Comparison of ENCODE assay signal across 11 mouse cellular contexts in the genomic region with DNA sequence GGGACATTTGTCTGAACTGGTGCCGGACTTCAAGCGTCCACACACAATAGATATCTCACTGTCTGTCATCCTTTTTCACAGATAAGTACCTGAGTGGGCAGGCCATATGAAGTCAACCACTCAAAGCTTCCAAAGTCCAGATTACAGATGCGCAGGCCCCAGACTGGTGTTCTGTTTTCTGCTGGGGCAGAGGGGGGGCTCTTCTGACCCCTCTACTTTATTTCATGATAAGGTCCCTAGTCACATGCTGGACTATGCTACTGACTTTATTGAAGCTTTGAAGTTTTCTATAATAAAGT. TPM values are rescaled to one million over a fixed set of nuclear protein-coding genes. Genes with fewer than 3 reads are reported as not detected.
DNase-seq lines count a peak whose midpoint lies in the region; ATAC-seq lines count a peak whose summit lies in the region.
"Had no signal": no experiment of that assay in that cellular context is flagged by ENCODE, and none has a peak within 500 bp of the region (broad histone marks: within the 10 kb centered on the region; RNA-seq: fewer than 3 reads in every experiment).

No protein-coding gene starts in this region.

- no peak overlapping the region for H3K4me3 ChIP-seq in heart, embryonic 15.5 days
- H3K4me3 ChIP-seq in midbrain, embryonic 12.5 days = no peak overlapping the region
- no peak overlapping the region for H3K4me3 ChIP-seq in midbrain, embryonic 10.5 days
- no peak overlapping the region for H3K4me3 ChIP-seq in stomach, embryonic 15.5 days (replicated peaks)
- H3K4me3 ChIP-seq: limb, embryonic 12.5 days had no signal

- 21% methylated on average over 3 of the region's 3 CpGs for WGBS in heart, embryonic 15.5 days
- WGBS in midbrain, embryonic 12.5 days = 73% methylated on average over 3 of the region's 3 CpGs
- 83% methylated on average over 3 of the region's 3 CpGs for WGBS in midbrain, embryonic 10.5 days
- WGBS in stomach, embryonic 15.5 days = 53% methylated on average over 3 of the region's 3 CpGs

- no peaks in the 10 kb centered on the region for H3K27me3 ChIP-seq in heart, embryonic 15.5 days
- no peaks in the 10 kb centered on the region for H3K27me3 ChIP-seq in midbrain, embryonic 12.5 days
- H3K27me3 ChIP-seq in midbrain, embryonic 10.5 days (ENCODE audit: low read depth, poor library complexity, severe bottlenecking) = no peaks in the 10 kb centered on the region
- no peaks in the 10 kb centered on the region for H3K27me3 ChIP-seq in stomach, embryonic 15.5 days (replicated peaks)
- H3K27me3 ChIP-seq: limb, embryonic 12.5 days had no signal

- 0 out of 2 replicates have a peak overlapping the region, but pooled peaks have one; percentile 10 for H3K9ac ChIP-seq in heart, embryonic 15.5 days
- H3K9ac ChIP-seq in midbrain, embryonic 12.5 days (replicated peaks) = 0 out of 2 replicates have a peak overlapping the region, but pooled peaks have one; percentile 17
- no peak overlapping the region for H3K9ac ChIP-seq in stomach, embryonic 15.5 days
- H3K9ac ChIP-seq: limb, embryonic 12.5 days had no signal

- no peaks in the 10 kb centered on the region for H3K36me3 ChIP-seq in heart, embryonic 15.5 days
- H3K36me3 ChIP-seq in midbrain, embryonic 12.5 days = no peaks in the 10 kb centered on the region
- no peaks in the 10 kb centered on the region for H3K36me3 ChIP-seq in midbrain, embryonic 10.5 days
- no peaks in the 10 kb centered on the region for H3K36me3 ChIP-seq in stomach, embryonic 15.5 days
- H3K36me3 ChIP-seq: limb, embryonic 12.5 days had no signal

- H3K9me3 ChIP-seq in heart, embryonic 15.5 days (replicated peaks) = no peaks in the 10 kb centered on the region
- H3K9me3 ChIP-seq in midbrain, embryonic 12.5 days = no peaks in the 10 kb centered on the region
- no peaks in the 10 kb centered on the region for H3K9me3 ChIP-seq in midbrain, embryonic 10.5 days (replicated peaks)
- no peaks in the 10 kb centered on the region for H3K9me3 ChIP-seq in stomach, embryonic 15.5 days
- H3K9me3 ChIP-seq: limb, embryonic 12.5 days had no signal

- H3K27ac ChIP-seq in heart, embryonic 15.5 days = peak overlapping the region; percentile 59
- H3K27ac ChIP-seq in midbrain, embryonic 12.5 days (replicated peaks) = no peak overlapping the region; the same call in 1 of the 2 replicates
- H3K27ac ChIP-seq in midbrain, embryonic 10.5 days (replicated peaks) = no peak overlapping the region
- peak overlapping the region; percentile 48; the same call in 1 of the 2 replicates for H3K27ac ChIP-seq in stomach, embryonic 15.5 days
- H3K27ac ChIP-seq: limb, embryonic 12.5 days had no signal

- DNase-seq in cerebellum, postnatal 36 days = no peak
- DNase-seq in heart, adult 8-10 months (ENCODE audit: low spot score) = no peak
- DNase-seq in midbrain, embryonic 10.5 days (ENCODE audit: low spot score) = no peak
- no peak for DNase-seq in Muller cell, postnatal 12 days (ENCODE audit: inconsistent ontology term)
- DNase-seq: spleen, adult 18-20 months; thymus, adult 18-20 months had no signal

- peaks cover 43% of the 10 kb centered on the region for H3K4me1 ChIP-seq in heart, embryonic 15.5 days (replicated peaks)
- peaks cover 16% of the 10 kb centered on the region for H3K4me1 ChIP-seq in midbrain, embryonic 12.5 days
- peaks cover 31% of the 10 kb centered on the region for H3K4me1 ChIP-seq in midbrain, embryonic 10.5 days
- peaks cover 20% of the 10 kb centered on the region; the same call in 1 of the 2 replicates for H3K4me1 ChIP-seq in stomach, embryonic 15.5 days

- peak; percentile 9; the same call in 1 of the 2 replicates for ATAC-seq in cerebellum, adult (ENCODE audit: insufficient number of reproducible peaks, low FRiP score, low TSS enrichment)
- no peak; the same call in 1 of the 2 replicates for ATAC-seq in heart, embryonic 15.5 days (replicated peaks; ENCODE audit: insufficient number of reproducible peaks, insufficient read depth, low FRiP score, low read depth)
- ATAC-seq in midbrain, embryonic 12.5 days (ENCODE audit: low FRiP score, low read depth) = no peak
- ATAC-seq in stomach, embryonic 15.5 days (ENCODE audit: insufficient read depth, low FRiP score, low read depth) = no peak

- H3K4me2 ChIP-seq in heart, embryonic 15.5 days = peak overlapping the region; percentile 14; the same call in 1 of the 2 replicates
- no peak overlapping the region for H3K4me2 ChIP-seq in midbrain, embryonic 12.5 days (replicated peaks)
- H3K4me2 ChIP-seq in stomach, embryonic 15.5 days = no peak overlapping the region
- H3K4me2 ChIP-seq: limb, embryonic 12.5 days had no signal

RNA-seq across cellular contexts. Expression of gene B4galt5, which starts 11.8 kb away (rescaled TPM):
- polyA plus RNA-seq in heart, embryonic 15.5 days (2015; fragmentation: Nextera tagmentation; extraction: Ambion mirVana) = 11.7 and 12.7 TPM in 2 replicates
- total RNA-seq in heart, adult 8-10 months (2022) = 10 to 100 TPM in 3 of 4 experiments, 1 to 10 TPM in 1; 8.9 to 12.8 (median 11.6) TPM
- 12.7 and 12.9 TPM in 2 replicates for polyA plus RNA-seq in midbrain, embryonic 12.5 days (2016; fragmentation: Nextera tagmentation; extraction: Ambion mirVana)
- 9.1 and 9.9 TPM in 2 replicates for polyA plus RNA-seq in midbrain, embryonic 10.5 days (2016; fragmentation: Nextera tagmentation; extraction: Ambion mirVana)
- 16.7 and 17.0 TPM in 2 replicates for polyA plus RNA-seq in stomach, embryonic 15.5 days (2015; fragmentation: Nextera tagmentation; extraction: Ambion mirVana)

Comparison
In these comparisons a context has a peak if more than half of its experiments do, and no peak if none do; other contexts are left out.
1. H3K27ac ChIP-seq: peak in heart, embryonic 15.5 days (single experiment) and stomach, embryonic 15.5 days (single experiment); none in midbrain, embryonic 12.5 days (single experiment) and midbrain, embryonic 10.5 days (single experiment).